Mouse (Mus musculus) frontal cortex, adult 2 months (tissue): ENCODE data around the gene Srsf9. TPM values are rescaled to one million over a fixed set of nuclear protein-coding genes. Genes with fewer than 3 reads are reported as not detected.
A peak's percentile ranks its signal among the peaks of the same experiment; 100 is the strongest.
"Not testable (repeated sequence)": the region's sequence is repeated elsewhere in the genome, so short reads cannot be mapped to it uniquely, and the experiment has no call there.

Experiments
- DNase-seq, 2 experiments: peaks; one replicate each; pipeline ENCODE4 v3.0.0; 2022; ENCODE audit warnings: low spot score in 1 of 2; ENCODE audit errors: extremely low spot score in 1 of 2
- polyA plus RNA-seq: library from polyadenylated mRNA; depleted of rRNA; stranded (reverse); fragments of >200 nt; gene quantifications from 2 replicates; pipeline ENCODE4 v1.2.3, GENCODE M21; 2012; rRNA removed

Gene Srsf9
- 67.9 and 79.2 TPM in 2 replicates for polyA plus RNA-seq

DNA sequence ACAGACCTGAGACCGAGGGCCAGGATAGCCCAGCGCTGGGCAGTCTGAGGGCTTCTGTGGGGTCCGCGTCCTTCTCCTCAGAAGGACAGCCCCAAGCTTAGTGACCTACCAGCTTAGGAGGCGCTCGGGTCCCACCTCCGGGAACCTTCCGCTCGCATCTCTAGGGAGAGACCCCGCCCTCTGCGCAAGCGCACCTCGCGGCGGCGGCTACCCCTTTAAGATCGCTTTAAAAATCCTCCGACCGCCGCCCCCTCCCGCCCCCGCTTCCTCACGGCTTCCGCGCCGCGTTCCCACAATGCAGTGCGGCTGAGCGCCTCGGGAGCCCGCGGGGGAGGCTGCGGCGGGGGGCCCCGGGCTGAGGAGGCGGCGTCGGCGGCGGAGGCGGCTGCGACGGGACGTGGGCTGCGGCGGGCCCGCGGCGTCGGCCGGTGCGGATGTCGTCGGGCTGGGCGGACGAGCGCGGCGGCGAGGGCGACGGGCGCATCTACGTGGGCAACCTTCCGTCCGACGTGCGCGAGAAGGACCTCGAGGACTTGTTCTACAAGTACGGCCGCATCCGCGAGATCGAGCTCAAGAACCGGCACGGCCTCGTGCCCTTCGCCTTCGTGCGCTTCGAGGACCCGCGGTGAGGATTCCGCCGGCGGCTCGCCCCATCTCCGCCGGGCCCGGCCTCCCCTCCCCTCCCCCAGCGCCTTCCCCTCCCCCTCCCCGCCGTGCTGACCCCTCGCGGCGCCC, at the start of gene Srsf9:
TSS of gene Srsf9 (plus strand) at position 303 of the 735 bp plus-strand sequence.
- DNase-seq = peak; percentile 89 to 96

- DNase-seq = no peak
Observed at GRCm38 (mm10) chr5:115278053-115278452, 48.9 kb upstream of the Srsf9 start.

- no peak for DNase-seq
Observed at GRCm38 (mm10) chr5:115278785-115279184, 48.2 kb upstream of the Srsf9 start.

DNA sequence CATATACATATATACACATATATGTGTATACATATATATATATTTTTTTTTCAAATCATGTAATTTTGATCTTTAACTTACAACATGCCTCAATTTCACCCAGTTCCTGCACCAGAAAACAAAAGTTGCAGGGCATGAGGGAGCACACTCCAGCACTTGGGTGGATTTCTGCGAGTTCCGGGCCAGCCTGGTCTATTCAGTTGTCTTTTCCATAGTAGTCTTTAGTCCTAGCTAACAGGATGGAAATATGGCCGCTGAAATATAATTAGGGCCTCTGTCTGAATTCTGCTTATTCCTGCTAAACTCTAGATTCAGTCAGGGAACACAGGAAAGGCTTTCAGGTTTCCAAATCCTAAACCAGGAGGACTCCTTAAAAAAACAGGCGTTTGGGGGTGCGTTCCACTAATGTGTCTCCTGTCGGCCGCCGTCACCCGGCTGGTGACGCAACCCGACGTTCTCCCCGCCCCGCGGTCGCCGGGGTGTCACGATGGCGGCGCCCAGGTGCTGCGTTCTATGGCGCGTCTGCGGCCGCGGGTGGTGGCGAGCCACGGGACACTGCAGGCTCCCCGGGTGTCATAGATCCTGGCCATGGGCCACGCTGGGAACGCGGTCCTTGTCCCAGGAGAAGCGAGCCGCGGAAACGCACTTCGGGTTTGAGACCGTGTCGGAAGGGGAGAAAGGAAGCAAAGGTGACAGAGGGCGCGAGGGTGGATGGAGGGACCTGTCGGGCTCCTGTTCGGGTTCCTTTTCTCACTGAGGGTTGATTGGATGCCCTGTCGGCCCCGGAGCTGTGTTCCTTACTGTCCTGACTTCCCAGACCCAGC, 47.5 kb upstream of the Srsf9 start, which contains the start of gene Coq5:
TSS of gene Coq5 (plus strand) at position 441 of the 824 bp plus-strand sequence.
- peak; percentile 61 to 91 for DNase-seq

- no peak for DNase-seq
Observed at GRCm38 (mm10) chr5:115280050-115280687, 46.8 kb upstream of the Srsf9 start.

DNA sequence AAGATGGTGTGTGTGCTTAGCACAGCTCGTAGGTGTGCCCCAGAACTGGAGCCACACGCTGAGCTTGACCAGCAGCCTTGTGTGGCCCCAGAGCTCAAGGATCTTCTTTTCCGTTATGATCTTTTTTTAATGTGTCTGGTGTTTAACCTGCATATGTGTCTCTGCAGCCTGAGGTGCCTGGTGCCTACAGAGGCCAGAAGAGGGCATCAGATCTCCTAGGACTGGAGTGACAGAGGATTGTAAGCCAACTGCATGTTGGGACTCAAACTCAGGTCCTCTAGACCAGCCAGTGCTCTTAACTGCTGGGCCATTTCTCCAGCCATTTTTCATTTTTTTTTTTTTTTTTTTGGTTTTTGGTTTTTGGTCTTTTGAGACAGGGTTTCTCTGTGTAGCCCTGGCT, 42.2 kb upstream of the Srsf9 start:
- no peak for DNase-seq

- no peak for DNase-seq
Observed at GRCm38 (mm10) chr5:115294173-115294572, 32.8 kb upstream of the Srsf9 start.

GRCm38 (mm10) chr5:115296347-115296746, 30.6 kb upstream of the Srsf9 start:
- no peak for DNase-seq

DNA sequence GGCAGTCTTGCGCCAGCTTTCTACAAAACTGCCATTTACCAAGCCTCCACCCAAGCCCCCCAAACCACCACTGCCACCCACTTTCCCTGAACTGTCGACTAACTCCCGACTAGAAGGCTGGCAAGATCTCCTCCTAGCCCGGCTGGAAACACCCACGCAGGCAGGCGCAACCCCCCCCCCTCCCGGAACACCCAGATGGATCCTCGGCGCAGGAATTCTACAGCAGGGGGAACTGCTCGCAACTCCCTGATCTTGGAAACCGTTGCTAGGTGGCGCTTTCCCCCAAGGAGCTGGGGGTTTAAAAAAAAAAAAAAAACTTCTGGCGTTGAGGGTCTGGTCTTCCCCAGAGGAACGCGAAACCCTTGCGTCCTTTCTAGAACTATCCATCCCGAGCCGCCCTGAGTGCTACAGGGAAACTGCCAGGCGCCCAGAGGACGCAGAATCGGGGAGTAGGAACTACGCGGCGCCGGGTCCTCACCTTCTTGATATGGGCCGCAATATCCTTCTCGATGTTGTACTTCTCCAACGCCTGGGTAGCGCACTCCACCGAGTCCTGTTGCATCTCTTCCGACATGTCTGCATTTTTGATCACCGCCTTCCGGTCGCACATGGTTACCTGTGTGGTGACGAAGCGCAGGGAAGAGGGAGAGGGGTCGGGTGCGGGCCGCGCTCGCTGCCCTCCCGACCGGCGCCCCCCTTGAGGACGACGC, 26.8 kb upstream of the Srsf9 start:
- DNase-seq = peak in 1 of 2 experiments; percentile 71

DNA sequence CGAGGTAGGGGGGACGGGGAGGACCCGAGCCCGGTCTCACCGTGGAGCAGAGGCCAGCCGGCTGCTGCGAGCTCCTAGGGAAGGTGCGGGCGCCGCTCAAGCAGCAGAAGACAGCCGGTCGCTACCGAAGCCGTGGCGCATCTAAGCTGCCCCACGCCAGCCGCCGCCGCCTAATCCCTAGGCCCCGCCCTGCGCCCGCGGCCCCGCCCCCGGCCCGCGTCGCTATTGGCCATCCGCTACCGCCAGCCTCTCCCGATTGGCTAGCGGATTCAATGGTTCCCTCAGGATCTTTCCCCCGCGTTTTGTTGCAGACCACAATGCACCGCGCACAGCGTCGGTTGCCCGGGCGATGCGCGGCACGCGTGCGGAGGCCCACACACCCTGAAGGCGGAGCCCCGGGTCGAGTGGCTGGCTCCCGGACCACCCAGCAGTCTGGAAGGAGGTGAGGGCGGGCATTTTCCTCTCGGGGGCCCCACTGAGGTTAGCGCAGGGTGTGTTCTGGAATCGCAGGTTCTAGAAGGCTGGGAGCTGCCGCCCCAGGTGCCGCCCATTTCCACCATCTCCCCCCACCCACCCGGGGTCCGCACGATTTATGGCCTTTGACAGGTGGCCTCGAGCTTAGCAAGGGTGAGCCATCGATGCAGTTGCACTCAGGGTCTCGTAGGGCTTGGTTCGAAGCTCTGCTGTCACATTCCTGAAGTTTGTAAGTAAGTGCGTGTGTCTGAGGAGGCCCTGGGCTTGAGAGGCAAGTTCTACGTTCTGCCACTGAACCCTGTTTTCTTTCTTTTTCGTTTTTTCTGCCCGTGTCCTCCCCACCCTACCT, 26.0 kb upstream of the Srsf9 start, which contains the start of gene Dynll1:
TSS of gene Dynll1 (minus strand) at position 208 of the 823 bp plus-strand sequence.
- peak; percentile 97 to 100 for DNase-seq

- peak in 1 of 2 experiments; percentile 20 for DNase-seq
Observed at GRCm38 (mm10) chr5:115301615-115302014, 25.4 kb upstream of the Srsf9 start.

GRCm38 (mm10) chr5:115302190-115302589, 24.8 kb upstream of the Srsf9 start:
- DNase-seq = not testable (repeated sequence)

- no peak for DNase-seq
Observed at GRCm38 (mm10) chr5:115312354-115312753, 14.6 kb upstream of the Srsf9 start.

DNA sequence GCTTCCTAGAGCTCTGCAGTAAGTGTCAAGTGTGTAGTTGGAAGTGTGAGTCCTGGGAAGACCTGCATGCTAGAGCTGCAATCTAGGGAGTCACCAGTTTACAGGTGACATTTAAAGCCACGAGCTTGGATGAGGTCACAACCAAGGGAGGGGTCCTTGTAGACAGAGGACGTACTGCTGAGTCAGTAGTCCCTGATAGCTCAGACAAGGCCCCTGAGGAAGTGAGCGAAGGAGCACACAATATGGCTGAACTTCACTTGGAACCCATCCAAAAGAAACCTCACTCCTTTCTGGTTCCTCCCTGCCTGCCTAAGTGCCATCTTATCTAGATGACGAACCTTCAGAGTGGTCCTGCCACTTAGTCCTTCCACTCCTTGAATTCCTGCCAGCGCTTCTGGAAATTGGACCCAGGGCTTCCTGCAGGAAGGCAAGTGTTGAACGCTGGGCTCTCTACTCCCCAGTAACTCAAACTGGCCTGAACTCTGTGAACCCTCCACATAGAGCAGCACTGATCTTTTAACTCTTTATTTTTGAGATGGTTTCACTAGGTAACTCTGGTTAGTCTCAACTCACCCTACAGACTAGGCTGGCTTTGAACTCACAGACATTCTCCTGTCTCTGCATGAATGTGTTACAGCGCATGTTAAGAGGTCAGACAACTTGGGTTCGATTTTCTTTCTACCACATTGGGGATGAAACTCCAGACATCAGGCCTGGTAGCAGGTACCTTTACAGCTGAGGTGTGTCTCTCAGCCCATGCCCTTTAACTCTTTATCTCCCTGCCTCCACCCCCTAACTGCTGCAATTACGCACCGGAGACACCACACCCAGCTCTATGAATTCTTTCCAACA, 13.9 kb upstream of the Srsf9 start:
- no peak for DNase-seq

DNA sequence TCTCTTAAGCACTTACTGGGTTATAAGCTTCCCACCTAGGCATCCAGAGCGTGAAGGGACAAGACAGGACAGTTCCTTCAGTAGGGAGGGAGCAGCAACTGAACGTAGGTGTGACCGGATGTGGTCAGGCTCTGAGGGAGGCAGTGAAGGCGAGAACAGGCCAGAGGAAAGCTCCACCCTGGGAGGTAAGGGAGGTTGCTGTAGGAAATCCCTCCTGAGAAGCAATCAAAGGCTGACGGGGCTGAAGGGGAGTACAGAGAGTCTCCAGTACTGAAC, 13.4 kb upstream of the Srsf9 start:
- no peak for DNase-seq

- no peak for DNase-seq
Observed at GRCm38 (mm10) chr5:115316968-115317644, 9.9 kb upstream of the Srsf9 start.

- DNase-seq = no peak
Observed at GRCm38 (mm10) chr5:115317645-115318328, 9.2 kb upstream of the Srsf9 start.
